Mouse (Mus musculus) E14TG2a.4 (cell line): ENCODE measurements around the gene Gm37240.

ENCODE experiments used
- CTCF ChIP-seq: conservative IDR thresholded peaks from 2 replicates; pipeline ENCODE4 v1.5.1; 2014; ENCODE audit warnings: low read length
- NANOG ChIP-seq: IDR thresholded peaks from 2 replicates; pipeline ENCODE4 v1.6.1; 2014; ENCODE audit warnings: borderline replicate concordance, low read length, mixed read lengths

DNA sequence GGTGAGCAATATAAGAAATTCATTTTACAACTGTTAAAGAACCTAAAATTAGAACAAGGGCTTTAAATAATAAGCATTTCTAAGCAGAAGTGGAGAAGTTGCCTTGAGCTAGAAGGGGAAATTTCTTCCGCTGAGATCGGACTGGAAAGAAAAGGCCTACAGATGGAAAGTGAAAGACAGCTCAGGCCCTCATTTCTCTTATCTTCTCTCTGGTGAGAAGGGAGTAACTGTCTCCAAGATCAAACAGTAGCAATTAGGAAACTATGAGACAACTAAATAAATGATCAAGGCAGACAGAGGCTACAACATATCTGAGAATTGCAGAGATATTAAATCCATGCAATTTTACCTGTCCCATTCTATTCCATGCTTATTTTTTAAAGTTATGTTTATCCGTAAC lies 1316.8 kb downstream of the Gm37240 start:
- TF ChIP-seq NANOG (no peak), CTCF (no peak)
